Mouse (Mus musculus): ENCODE measurements at regions not wholly inside any gene's neighbourhood (a gene's known extent, or its start where the extent isn't known, plus 50 kb on each side); places are given as distances from the start of the nearest gene placed in this dataset.

DNA sequence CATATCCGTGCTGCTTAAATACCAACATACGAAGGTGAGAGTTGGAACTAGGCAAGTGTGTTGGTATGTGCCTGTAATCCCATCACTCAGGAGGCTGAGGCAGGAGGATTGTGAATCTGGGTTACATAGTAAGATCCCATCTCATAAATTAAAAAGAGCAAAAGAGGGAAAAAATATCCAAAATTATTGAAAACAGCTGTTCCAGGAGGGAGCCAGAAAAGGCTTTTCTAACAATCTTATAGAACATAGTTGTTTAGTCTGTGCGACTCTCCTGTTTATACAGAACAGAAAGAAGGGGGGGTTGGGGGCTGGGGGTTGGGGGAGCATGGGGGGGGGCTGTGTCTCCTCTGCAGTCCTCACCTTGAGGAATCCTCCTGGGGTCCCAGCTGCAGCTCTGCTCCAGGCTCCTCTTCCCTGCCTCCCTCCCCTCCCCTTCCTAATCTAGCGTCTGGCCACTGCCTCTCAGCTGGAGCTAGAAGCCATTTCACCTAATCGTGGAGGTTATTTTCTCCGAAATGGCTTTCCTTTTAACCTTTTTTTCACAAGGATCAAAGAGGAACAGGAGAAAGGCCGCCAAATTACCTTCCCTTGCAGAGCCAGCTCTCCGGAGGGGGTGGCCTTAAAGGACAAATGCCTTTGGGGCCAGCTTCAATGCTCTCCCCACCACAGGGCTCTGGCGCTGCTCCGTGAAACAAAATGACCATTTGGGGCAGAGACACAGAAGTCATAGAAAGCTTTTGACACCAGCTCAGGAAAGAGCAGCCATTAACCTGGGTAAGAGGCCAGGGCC is 188.3 kb upstream of the Sulf2 start:
- Histone ChIP-seq H3K9ac (no peak overlapping the region), H3K27me3 (peaks cover 27% of the 10 kb centered on the region), H3K4me2 (no peak overlapping the region), H3K9me3 (no peaks in the 10 kb centered on the region), H3K36me3 (no peaks in the 10 kb centered on the region), H3K4me3 (no peak overlapping the region), H3K4me1 (replicated peaks) (peaks cover 61% of the 10 kb centered on the region), H3K27ac (no peak overlapping the region)
- ATAC-seq (ENCODE audit: low FRiP score): no peak
- WGBS: 26% methylated on average over 10 of the region's 10 CpGs

DNA sequence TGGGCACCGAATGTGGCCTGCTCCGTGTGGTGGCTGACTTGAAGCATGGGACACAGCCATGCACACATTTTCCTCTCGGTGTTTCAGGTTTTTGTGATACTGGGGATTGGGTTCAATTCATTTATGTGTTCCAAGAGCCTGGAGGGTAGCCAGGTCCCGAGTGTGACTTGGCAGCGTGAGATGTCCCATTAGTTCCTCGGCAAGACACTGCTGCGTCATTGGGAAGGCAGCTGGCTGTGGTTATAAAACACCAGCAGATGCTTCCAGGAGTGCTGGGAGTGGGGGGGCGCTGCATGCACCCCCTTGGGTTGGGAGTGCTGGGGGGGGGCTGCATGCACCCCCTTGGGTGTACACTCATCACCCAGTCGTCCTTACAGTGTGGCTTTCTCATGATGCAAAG is 186.9 kb upstream of the Sulf2 start:
- no peak for ATAC-seq (ENCODE audit: low FRiP score)
- H3K4me1 ChIP-seq (replicated peaks): peaks cover 52% of the 10 kb centered on the region
- no peak overlapping the region for H3K27ac ChIP-seq
- peaks cover 18% of the 10 kb centered on the region for H3K27me3 ChIP-seq
- WGBS: 50% methylated on average over 9 of the region's 9 CpGs
- H3K9ac ChIP-seq: no peak overlapping the region
- H3K9me3 ChIP-seq: no peaks in the 10 kb centered on the region
- no peak overlapping the region for H3K4me3 ChIP-seq
- H3K36me3 ChIP-seq: no peaks in the 10 kb centered on the region
- H3K4me2 ChIP-seq: no peak overlapping the region

DNA sequence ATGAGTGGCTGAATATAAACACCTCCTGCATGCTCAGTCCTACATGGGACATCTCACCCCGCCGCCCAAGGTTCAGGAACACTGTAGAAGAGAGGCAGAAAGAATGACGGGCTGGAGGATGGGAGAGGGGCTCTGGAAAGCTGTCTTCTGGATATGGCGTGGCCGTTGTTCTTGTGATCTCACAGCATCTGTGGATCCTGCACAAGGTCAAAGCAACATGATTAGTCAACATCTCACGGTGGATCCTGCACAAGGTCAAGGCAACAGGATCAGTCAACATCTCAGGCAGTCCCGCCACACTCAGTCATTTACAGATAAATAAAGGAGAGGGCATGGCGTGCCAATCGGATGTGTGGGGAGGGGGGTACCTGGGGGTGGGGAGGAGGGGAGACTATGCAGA is 184.7 kb upstream of the Sulf2 start:
- H3K27me3 ChIP-seq: peaks cover 29% of the 10 kb centered on the region
- no peaks in the 10 kb centered on the region for H3K9me3 ChIP-seq
- H3K4me3 ChIP-seq: no peak overlapping the region
- no peak overlapping the region for H3K9ac ChIP-seq
- no peak overlapping the region for H3K27ac ChIP-seq
- no peaks in the 10 kb centered on the region for H3K36me3 ChIP-seq
- H3K4me2 ChIP-seq: no peak overlapping the region
- H3K4me1 ChIP-seq (replicated peaks): peaks cover 33% of the 10 kb centered on the region
- 93% methylated on average over 9 of the region's 9 CpGs for WGBS
- no peak for ATAC-seq (ENCODE audit: low FRiP score)

GRCm38 (mm10) chr2:166339427-166339826 is 184.0 kb upstream of the Sulf2 start:
- H3K4me2 ChIP-seq: no peak overlapping the region
- no peaks in the 10 kb centered on the region for H3K9me3 ChIP-seq
- no peak overlapping the region for H3K27ac ChIP-seq
- H3K36me3 ChIP-seq: no peaks in the 10 kb centered on the region
- peaks cover 23% of the 10 kb centered on the region for H3K27me3 ChIP-seq
- no peak overlapping the region for H3K9ac ChIP-seq
- no peak overlapping the region for H3K4me3 ChIP-seq
- H3K4me1 ChIP-seq (replicated peaks): peaks cover 25% of the 10 kb centered on the region
- WGBS: 86% methylated on average over 5 of the region's 5 CpGs
- no peak for ATAC-seq (ENCODE audit: low FRiP score)

- H3K27ac ChIP-seq: no peak overlapping the region
Observed at GRCm38 (mm10) chr2:166338396-166339085, 183.1 kb upstream of the Sulf2 start.

GRCm38 (mm10) chr2:166337666-166338065 is 182.2 kb upstream of the Sulf2 start:
- WGBS: 55% methylated on average over 7 of the region's 7 CpGs
- H3K9ac ChIP-seq: no peak overlapping the region
- peaks cover 25% of the 10 kb centered on the region for H3K27me3 ChIP-seq
- no peak for ATAC-seq (ENCODE audit: low FRiP score)
- H3K4me1 ChIP-seq (replicated peaks): peaks cover 19% of the 10 kb centered on the region
- H3K36me3 ChIP-seq: no peaks in the 10 kb centered on the region
- no peak overlapping the region for H3K4me2 ChIP-seq
- no peak overlapping the region for H3K4me3 ChIP-seq
- H3K27ac ChIP-seq: no peak overlapping the region
- no peaks in the 10 kb centered on the region for H3K9me3 ChIP-seq

More at GRCm38 (mm10) chr2:166338396-166339085, 183.1 kb upstream of the Sulf2 start:
- H3K4me2 ChIP-seq: no peak overlapping the region
- no peaks in the 10 kb centered on the region for H3K9me3 ChIP-seq
- no peak overlapping the region for H3K4me3 ChIP-seq
- no peak overlapping the region for H3K9ac ChIP-seq
- no peak for ATAC-seq (ENCODE audit: low FRiP score)
- no peaks in the 10 kb centered on the region for H3K36me3 ChIP-seq
- WGBS: 69% methylated on average over 11 of the region's 11 CpGs
- H3K4me1 ChIP-seq (replicated peaks): peaks cover 18% of the 10 kb centered on the region
- H3K27me3 ChIP-seq: peaks cover 23% of the 10 kb centered on the region

- WGBS: 87% methylated on average over 5 of the region's 5 CpGs
- H3K36me3 ChIP-seq: no peaks in the 10 kb centered on the region
- no peak for ATAC-seq (ENCODE audit: low FRiP score)
Observed at GRCm38 (mm10) chr2:166335702-166336101, 180.2 kb upstream of the Sulf2 start.

DNA sequence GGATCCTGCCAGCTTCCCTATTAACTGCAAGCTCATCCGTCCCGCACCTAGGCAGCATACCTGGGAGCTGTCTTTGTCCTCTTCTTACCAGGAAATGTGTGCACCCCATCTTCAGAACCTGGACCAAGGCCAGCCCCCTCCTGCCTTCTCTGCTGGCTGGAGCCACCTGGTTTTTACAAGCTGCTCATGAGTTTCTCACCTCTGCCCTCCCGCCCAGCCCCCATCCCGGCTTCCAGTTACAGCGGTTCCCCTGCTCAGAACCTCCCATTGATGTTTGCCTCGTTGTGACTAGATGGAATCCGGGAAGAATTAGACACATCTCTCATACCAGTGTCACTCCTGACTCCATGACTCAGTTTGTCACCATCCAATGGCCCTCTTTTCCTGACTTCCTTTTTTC is 179.1 kb upstream of the Sulf2 start:
- H3K9me3 ChIP-seq: no peaks in the 10 kb centered on the region
- 74% methylated on average over 7 of the region's 7 CpGs for WGBS

More at GRCm38 (mm10) chr2:166335702-166336101, 180.2 kb upstream of the Sulf2 start:
- H3K9me3 ChIP-seq: no peaks in the 10 kb centered on the region
- no peak overlapping the region for H3K27ac ChIP-seq
- no peak overlapping the region for H3K4me3 ChIP-seq
- H3K4me1 ChIP-seq (replicated peaks): peaks cover 10% of the 10 kb centered on the region
- peaks cover 28% of the 10 kb centered on the region for H3K27me3 ChIP-seq
- H3K9ac ChIP-seq: no peak overlapping the region
- no peak overlapping the region for H3K4me2 ChIP-seq

GRCm38 (mm10) chr2:166333818-166334217 is 178.4 kb upstream of the Sulf2 start:
- H3K4me2 ChIP-seq: no peak overlapping the region
- H3K36me3 ChIP-seq: no peaks in the 10 kb centered on the region
- H3K27me3 ChIP-seq: peaks cover 44% of the 10 kb centered on the region
- WGBS: 69% methylated on average over 4 of the region's 4 CpGs
- H3K27ac ChIP-seq: no peak overlapping the region
- no peak overlapping the region for H3K4me3 ChIP-seq
- H3K4me1 ChIP-seq (replicated peaks): peaks cover 27% of the 10 kb centered on the region
- no peak for ATAC-seq (ENCODE audit: low FRiP score)
- H3K9ac ChIP-seq: no peak overlapping the region
- H3K9me3 ChIP-seq: no peaks in the 10 kb centered on the region

More for the DNA sequence above, 179.1 kb upstream of the Sulf2 start:
- no peak for ATAC-seq (ENCODE audit: low FRiP score)
- Histone ChIP-seq H3K27me3 (peaks cover 37% of the 10 kb centered on the region), H3K9ac (no peak overlapping the region), H3K4me2 (no peak overlapping the region), H3K36me3 (no peaks in the 10 kb centered on the region), H3K4me3 (no peak overlapping the region), H3K27ac (no peak overlapping the region), H3K4me1 (replicated peaks) (peaks cover 22% of the 10 kb centered on the region)

DNA sequence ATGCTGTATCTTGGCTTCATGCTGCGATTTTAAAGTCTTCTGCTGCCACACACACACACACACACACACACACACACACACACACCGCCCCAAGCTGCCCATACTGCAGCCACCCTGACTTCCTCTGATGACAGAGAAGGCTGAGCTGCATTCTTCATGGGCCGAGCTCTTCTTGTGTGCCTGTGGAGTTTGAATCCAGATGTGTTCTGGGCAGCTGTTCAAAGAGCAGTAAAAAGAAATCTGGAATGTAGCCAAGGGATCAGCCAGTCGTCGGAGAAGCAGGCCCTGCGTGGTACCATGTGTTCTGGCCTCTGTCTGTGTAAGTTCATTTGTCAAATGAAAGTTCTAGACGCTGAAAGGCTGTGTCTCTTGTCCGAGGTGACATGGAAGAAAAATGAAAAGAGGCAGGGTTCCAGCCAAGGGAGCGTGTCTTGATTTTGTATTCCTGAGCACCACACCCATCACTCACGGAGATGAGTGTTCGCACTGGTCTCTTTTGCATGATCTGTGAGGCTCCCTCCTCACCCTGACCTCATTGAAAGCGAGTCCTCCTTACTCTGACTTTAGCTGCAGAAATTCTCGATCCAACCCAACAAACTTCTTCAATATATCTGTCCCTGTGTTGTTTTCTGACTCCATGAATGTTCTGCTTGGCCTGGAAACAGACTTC is 177.4 kb upstream of the Sulf2 start:
- H3K9me3 ChIP-seq: no peaks in the 10 kb centered on the region
- no peak overlapping the region for H3K9ac ChIP-seq
- peaks cover 27% of the 10 kb centered on the region for H3K4me1 ChIP-seq (replicated peaks)
- no peak overlapping the region for H3K4me2 ChIP-seq
- no peak overlapping the region for H3K27ac ChIP-seq
- H3K36me3 ChIP-seq: no peaks in the 10 kb centered on the region
- peaks cover 52% of the 10 kb centered on the region for H3K27me3 ChIP-seq
- H3K4me3 ChIP-seq: no peak overlapping the region
- ATAC-seq (ENCODE audit: low FRiP score): no peak
- WGBS: 60% methylated on average over 13 of the region's 13 CpGs

DNA sequence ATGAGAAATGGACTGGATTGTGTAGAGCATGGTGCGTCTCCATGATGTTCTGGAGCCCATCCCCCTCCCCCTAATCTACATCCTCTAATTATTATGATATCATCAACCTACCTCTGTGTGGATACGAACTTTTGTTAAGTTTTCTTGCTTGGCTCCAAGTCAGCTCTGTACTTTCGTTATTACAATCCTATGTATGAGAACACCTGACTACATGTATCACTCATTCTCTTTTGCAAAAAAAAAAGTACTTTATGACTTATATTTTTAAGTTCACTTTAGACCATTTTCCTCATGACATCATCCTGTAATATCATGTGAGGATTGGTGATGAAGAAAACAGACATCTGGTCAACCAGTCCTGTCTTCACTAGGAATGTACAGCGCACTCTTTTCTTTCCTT is 175.7 kb upstream of the Sulf2 start:
- H3K27ac ChIP-seq: no peak overlapping the region
- no peak overlapping the region for H3K9ac ChIP-seq
- H3K4me1 ChIP-seq (replicated peaks): peaks cover 20% of the 10 kb centered on the region
- H3K27me3 ChIP-seq: peaks cover 47% of the 10 kb centered on the region
- no peaks in the 10 kb centered on the region for H3K36me3 ChIP-seq
- no peak for ATAC-seq (ENCODE audit: low FRiP score)
- 93% methylated on average over 4 of the region's 4 CpGs for WGBS
- H3K9me3 ChIP-seq: no peaks in the 10 kb centered on the region
- H3K4me2 ChIP-seq: no peak overlapping the region
- H3K4me3 ChIP-seq: no peak overlapping the region

- peaks cover 27% of the 10 kb centered on the region for H3K4me1 ChIP-seq (replicated peaks)
- WGBS: 37% methylated on average over 6 of the region's 6 CpGs
- H3K9ac ChIP-seq: no peak overlapping the region
- peak overlapping the region; percentile 40; the same call in 1 of the 2 replicates for H3K27ac ChIP-seq
- H3K4me2 ChIP-seq: no peak overlapping the region
- ATAC-seq (ENCODE audit: low FRiP score): no peak
- peaks cover 43% of the 10 kb centered on the region for H3K27me3 ChIP-seq
- no peaks in the 10 kb centered on the region for H3K9me3 ChIP-seq
- no peaks in the 10 kb centered on the region for H3K36me3 ChIP-seq
- H3K4me3 ChIP-seq: no peak overlapping the region
Observed at GRCm38 (mm10) chr2:166330364-166330763, 174.9 kb upstream of the Sulf2 start.
